Mouse (Mus musculus): Measurements from ENCODE around the gene Bmp5.
"Not testable (repeated sequence)": the region's sequence is repeated elsewhere in the genome, so short reads cannot be mapped to it uniquely, and the experiment has no call there.

Gene Bmp5

GRCm38 (mm10) chr9:75775129-75775845 lies at the start of gene Bmp5:
Gene Bmp5 (plus strand): TSS chr9:75775364.
- DNase-seq = no peak

DNA sequence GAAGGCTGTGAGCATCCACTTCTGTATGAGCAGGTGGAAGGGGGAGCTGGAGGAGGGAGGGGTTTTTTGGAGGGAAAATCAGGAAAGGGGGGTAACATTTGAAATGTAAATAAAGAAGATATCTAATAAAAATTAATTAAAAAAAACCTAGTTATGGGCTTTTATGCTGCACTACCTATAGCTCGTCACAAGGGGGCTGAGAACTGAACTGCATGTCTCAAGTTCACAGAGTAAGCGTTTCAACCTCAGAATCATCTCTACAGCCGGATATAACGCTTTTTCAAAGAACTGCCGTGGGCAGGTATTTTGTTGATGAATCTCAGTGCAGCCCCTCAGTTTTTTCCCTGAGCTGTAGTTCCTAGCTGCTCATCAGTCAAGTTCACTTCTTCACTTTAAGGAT lies 15.1 kb upstream of the Bmp5 start:
- no peak for DNase-seq

DNA sequence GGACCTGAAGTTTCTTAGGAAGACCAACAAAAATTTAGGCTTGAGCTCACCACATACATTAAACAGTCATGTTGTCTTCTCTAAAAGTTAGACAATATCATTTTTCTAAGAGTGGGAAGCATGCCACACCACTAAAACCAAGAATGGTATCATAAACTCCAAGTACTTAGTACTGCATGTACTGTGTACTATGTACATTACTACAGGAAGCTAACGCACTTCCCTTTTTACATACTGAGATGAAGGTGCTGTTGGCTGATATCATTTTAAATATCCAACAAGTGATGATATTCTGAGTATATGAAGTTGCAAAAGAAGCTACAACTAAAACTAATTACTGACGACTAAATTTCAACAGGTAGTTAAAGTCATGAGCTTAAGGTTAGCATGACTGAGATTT lies 13.6 kb upstream of the Bmp5 start:
- no peak for DNase-seq

GRCm38 (mm10) chr9:75762487-75762886 lies 12.7 kb upstream of the Bmp5 start:
- DNase-seq = peak; percentile 26 to 29

DNA sequence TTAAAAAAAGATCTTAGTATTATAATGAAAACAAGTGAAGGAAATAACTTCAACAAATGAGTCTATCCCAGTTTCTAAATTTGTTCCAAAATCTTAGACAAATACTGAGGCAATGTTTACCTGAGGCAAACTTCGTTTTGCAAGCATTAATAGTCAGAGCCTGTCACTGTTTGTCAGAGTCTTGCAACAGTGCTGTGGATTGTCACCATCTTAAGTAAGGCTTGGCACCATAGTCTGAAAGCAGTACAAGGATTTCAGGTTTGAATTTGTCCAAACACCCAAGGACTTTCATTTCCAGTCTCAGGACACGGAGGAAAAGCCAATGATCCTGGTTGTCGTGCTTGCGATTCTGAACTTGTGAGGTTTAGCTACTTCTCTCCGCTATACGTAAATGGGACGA lies 10.4 kb upstream of the Bmp5 start:
- no peak for DNase-seq

- DNase-seq = no peak
These were observed 8.6 kb upstream of the Bmp5 start for GRCm38 (mm10) chr9:75766521-75766920.

GRCm38 (mm10) chr9:75769042-75769441 lies 6.1 kb upstream of the Bmp5 start:
- no peak for DNase-seq

DNA sequence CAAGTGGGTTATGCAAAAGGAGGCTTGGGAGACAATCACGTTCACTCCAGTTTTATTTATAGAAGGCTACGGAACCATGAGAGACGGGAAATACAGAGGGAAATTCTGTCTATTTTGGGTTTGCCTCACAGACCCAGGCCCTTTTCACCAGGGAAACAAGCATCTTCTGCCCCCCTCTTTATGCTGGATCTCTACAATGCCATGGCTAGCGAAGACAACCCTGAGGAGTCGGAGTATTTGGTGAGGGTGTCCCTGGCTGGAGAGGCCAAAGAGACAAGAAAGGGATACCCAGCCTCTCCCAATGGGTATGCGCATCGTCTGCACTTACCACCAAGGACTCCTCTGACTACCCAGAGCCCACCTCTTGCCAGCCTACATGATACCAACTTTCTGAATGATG lies 989 bp downstream of the Bmp5 start:
- DNase-seq = no peak

DNA sequence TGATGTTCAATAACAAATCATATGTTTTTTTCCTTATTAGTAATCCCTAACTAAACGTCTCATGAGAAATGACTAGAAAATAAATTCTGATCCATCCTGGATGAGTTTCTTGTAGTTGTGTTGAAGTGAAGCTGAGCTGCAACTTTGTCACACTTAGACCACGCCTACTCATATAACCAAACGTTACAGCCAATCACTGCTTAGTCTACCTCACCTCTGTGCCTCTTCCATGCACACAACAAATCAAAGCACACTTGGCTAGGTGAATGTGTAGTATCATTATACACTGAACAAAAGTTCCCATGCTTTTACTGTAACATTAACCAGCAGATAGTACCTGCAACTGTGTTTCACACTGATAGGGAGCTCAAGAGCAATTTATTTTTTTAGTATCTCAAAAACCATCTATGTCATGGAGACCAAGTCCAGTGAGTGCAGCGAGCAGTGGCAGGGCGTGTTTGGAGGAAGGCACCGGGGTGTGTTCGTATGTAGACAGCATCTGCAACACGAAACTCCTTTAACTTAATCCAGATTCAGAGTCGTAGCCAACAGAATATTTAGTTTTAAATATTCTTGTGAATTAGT lies 3.7 kb downstream of the Bmp5 start:
- DNase-seq = no peak

DNA sequence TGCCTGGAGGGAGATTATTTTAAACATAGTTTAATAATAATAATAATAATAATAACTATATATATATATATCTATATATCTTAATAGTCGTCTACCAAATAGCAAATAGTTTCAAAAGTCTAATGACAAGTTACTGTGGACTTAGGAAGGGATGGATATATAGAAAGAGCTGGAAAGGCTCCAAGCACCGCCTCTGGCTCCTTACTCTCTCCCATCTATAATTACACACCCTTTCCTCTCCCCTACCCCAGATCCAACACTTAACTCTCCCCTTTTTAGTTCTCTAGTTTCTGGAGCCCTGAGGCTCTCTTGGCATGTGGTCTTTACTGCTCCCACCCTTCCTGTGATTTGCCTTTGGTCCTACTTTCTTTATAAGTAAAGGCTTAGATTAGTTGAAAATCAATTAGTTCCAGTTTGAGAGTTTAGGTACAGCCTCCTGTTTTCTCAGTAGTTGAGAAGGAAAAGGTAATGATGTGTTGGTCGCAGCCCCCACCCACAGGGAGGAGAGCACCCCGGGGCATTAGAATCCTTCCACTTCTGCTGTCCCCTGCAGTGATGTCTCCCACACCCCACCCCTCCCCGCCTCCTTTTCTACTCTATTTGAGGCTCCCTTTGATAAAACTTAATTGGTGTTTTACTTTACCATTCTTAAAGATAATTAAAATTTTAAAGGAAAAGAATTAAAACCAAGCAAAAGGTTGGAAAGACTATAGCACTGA lies 5.6 kb downstream of the Bmp5 start:
- no peak for DNase-seq

- DNase-seq = no peak
These were observed 6.4 kb downstream of the Bmp5 start for GRCm38 (mm10) chr9:75781600-75781999.

DNA sequence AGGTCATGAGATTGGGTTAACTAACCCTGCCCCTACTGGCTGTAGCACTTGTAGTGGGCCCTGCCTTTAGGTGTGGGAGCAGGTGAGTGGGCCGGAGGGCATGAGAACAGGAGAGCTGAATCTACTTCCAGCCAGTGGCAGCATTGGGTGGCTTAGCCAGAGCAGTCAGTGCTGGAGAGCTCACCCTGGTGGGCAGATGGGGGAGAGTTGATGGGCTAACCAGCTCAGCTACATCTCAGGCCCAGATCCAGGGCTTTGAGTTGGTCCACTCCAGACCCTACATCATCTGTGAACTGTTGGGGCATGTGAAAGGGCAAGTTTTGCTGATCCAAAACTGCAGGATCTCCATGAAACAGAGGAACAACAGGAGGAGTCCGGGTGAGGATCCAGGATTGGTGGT lies 8.4 kb downstream of the Bmp5 start:
- no peak for DNase-seq

- no peak for DNase-seq
These were observed 10.8 kb downstream of the Bmp5 start for GRCm38 (mm10) chr9:75785959-75786358.

DNA sequence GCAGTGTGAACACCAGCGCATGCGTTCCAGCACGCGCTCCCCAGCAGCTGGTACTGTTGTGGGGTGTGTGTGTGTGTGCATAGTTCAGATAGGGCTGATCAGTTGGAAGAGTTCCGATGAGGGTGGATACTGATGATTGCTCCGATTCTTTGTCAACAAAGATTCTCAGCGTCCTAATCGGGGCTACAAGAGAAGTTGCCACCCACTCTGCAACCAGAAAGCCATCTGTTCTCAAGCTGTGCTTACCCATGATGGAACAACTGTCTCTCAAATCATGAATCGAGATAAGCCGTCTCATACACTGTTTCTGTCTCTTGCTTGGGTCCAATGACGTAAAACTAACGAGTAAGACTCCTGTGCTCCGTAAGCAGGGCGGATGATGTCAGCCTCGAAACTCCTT lies 12.0 kb downstream of the Bmp5 start:
- DNase-seq = no peak

- DNase-seq = no peak
These were observed 14.8 kb downstream of the Bmp5 start for GRCm38 (mm10) chr9:75789879-75790428.

GRCm38 (mm10) chr9:75804940-75805339 lies 29.8 kb downstream of the Bmp5 start:
- no peak for DNase-seq

DNA sequence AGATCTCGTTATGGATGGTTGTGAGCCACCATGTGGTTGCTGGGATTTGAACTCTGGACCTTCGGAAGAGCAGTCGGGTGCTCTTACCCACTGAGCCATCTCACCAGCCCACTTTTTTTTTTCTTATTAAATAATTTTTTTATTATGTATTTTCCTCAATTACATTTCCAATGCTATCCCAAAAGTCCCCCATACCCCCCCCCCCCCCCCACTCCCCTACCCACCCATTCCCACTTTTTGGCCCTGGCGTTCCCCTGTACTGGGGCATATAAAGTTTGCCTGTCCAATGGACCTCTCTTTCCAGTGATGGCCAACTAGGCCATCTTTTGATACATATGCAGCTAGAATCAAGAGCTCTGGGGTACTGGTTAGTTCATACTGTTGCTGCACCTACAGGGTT lies 33.0 kb downstream of the Bmp5 start:
- not testable (repeated sequence) for DNase-seq

DNA sequence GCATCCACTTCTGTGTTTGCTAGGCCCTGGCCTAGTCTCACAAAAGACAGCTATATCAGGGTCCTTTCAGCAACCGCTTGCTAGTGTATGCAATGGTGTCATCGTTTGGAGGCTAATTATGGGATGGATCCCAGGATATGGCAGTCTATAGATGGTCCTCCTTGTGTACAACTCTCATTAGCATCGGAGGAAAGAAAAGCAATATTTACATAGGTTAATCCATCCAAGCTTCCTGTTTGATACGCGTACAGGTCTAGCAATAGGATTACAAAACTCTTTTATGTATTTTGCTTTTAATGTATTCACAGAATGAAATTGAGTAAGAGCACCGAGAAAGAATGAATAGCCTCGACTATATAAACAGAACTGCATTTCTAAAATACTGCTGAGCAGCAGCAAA lies 33.5 kb downstream of the Bmp5 start:
- no peak for DNase-seq

GRCm38 (mm10) chr9:75815161-75815560 lies 40.0 kb downstream of the Bmp5 start:
- no peak for DNase-seq

DNA sequence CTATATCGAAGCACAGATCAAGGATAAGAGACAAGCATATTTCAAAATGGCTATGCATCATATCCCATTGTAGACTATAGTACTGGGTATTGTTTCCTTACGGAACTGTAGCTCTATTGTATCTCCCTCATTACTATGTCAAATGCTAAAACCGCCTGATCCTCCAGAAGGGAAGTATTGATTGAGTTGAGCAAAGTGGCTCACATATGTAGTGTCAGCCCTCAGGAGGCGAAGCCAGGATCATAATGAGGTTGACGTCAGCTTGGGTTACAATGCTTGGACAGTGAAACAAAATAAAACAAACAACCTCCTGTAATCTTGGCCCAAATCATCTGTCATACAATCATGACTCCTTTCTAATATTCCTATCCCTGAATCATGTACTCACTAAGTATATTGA lies 43.2 kb downstream of the Bmp5 start:
- no peak for DNase-seq

- no peak for DNase-seq
These were observed 57.3 kb downstream of the Bmp5 start for GRCm38 (mm10) chr9:75832468-75832867.

DNA sequence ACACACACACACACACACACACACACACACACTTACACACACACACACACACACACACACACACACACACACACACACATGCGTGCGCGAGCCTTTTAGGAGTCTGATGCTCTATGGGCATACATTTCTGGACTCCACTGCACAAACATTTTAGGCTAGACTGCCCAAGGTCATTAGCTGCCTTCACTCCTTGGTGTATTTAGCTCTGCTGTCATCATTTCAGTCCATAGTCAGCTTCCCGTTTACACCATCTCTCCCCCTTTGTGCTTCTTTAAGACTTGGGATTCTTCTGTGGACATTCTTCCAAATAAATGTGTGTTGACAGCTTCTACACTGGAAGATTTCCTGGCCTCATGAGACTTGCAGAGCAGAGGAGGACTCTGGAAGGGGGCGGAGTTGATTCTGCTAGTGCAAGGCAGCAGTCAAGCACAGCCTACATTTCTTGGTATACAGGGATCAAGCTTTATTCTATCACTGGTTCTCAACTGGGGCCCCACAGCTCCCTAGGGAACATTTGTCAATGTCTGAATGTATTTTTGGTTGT lies 58.1 kb downstream of the Bmp5 start:
- no peak for DNase-seq

DNA sequence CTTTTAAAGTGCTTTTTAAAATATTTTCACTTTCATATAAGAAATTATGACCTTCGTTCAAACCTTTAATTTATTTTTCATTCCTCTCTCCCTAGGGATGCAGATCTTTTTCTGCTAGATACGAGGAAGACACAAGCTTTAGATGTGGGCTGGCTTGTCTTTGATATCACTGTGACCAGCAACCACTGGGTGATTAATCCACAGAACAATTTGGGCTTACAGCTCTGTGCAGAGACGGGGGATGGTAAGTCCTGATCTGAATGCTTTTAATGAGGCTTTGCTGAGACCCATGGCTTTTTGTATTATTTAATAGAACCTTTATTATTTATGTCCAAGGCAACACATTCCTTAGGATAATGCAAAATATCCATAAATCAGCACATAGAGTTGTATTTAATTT lies 64.3 kb downstream of the Bmp5 start:
- DNase-seq = no peak

- no peak for DNase-seq
These were observed 65.7 kb downstream of the Bmp5 start for GRCm38 (mm10) chr9:75840841-75841240.

Data from kidney, adult 8-10 months (tissue).